Mouse (Mus musculus) heart, embryonic 14.5 days (tissue): ENCODE measurements around the gene Kalrn. TPM values are rescaled to one million over a fixed set of nuclear protein-coding genes. Genes with fewer than 3 reads are reported as not detected.

Source experiments
- ATAC-seq: fragments of 200-750 bp; cut with Nextera tagmentation; 2 replicates; pipeline ENCODE4 v1.8.0; 2017; ENCODE audit warnings: low read depth, moderate TSS enrichment; ENCODE audit not compliant: insufficient number of reproducible peaks, insufficient read depth, low FRiP score
- H3K27ac ChIP-seq, 2 experiments: fragments of 200-500 bp in 1 of 2; fragments of 300-500 bp in 1 of 2; sonication (generic) in 1 of 2; replicated peaks in 1 of 2; 2 replicates each; pipeline ENCODE4 v1.5.1; 2012 to 2014; ENCODE audit warnings: low read depth in 2 of 2, low read length in 2 of 2, control low read depth in 1 of 2, mild to moderate bottlenecking in 1 of 2, mixed read lengths in 1 of 2; ENCODE audit not compliant: control insufficient read depth in 1 of 2, insufficient read depth in 1 of 2
- H3K27me3 ChIP-seq: fragments of 300-500 bp; sonication (generic); 2 replicates; pipeline ENCODE4 v1.6.1; 2014; ENCODE audit warnings: mild to moderate bottlenecking, low read length, control low read depth; ENCODE audit not compliant: control insufficient read depth, insufficient read depth
- H3K36me3 ChIP-seq: fragments of 300-500 bp; sonication (generic); 2 replicates; pipeline ENCODE4 v1.6.1; 2014; ENCODE audit warnings: mild to moderate bottlenecking, control low read depth, low read length, mixed read lengths; ENCODE audit not compliant: control insufficient read depth, insufficient read depth
- H3K4me1 ChIP-seq, 2 experiments: fragments of 200-500 bp in 1 of 2; fragments of 300-500 bp in 1 of 2; sonication (generic) in 1 of 2; 2 replicates each; pipeline ENCODE4 v1.6.1; 2012 to 2014; ENCODE audit warnings: low read length in 2 of 2, control low read depth in 1 of 2, mixed read lengths in 1 of 2; ENCODE audit not compliant: control insufficient read depth in 2 of 2, insufficient read depth in 2 of 2
- H3K4me2 ChIP-seq: fragments of 300-500 bp; sonication (generic); 2 replicates; pipeline ENCODE4 v1.6.1; 2014; ENCODE audit warnings: mild to moderate bottlenecking, low read length
- H3K4me3 ChIP-seq, 2 experiments: fragments of 200-500 bp in 1 of 2; fragments of 300-500 bp in 1 of 2; sonication (generic) in 1 of 2; 2 replicates each; pipeline ENCODE4 v1.5.1; 2012 to 2014; ENCODE audit warnings: low read length in 2 of 2, mild to moderate bottlenecking in 2 of 2, control low read depth in 1 of 2, low read depth in 1 of 2, moderate library complexity in 1 of 2; ENCODE audit not compliant: control insufficient read depth in 1 of 2, insufficient read depth in 1 of 2
- H3K9ac ChIP-seq: fragments of 300-500 bp; sonication (generic); 2 replicates; pipeline ENCODE4 v1.6.1; 2014; ENCODE audit warnings: mild to moderate bottlenecking, low read length
- H3K9me3 ChIP-seq: fragments of 300-500 bp; sonication (generic); 2 replicates; pipeline ENCODE4 v1.6.1; 2016; ENCODE audit warnings: low read length, control low read depth; ENCODE audit not compliant: control insufficient read depth
- WGBS: fragments of 180-500 bp; shearing (Covaris S2); extraction: QIAGEN DNeasy Blood & Tissue Kit; methylation state at CpG from one replicate; pipeline ENCODE4 v1.1.7; 2014; 5-methylcytosine and 5-hydroxymethylcytosine counted together
- polyA plus RNA-seq: library from polyadenylated mRNA; unstranded; fragments of >200 nt; fragmentation: Nextera tagmentation; extraction: Ambion mirVana; gene quantifications from 2 replicates; pipeline ENCODE4 v1.2.1, GENCODE M21; 2014

Kalrn gene
- polyA plus RNA-seq, 1 experiment from 2014 or later: 33.4 TPM

DNA sequence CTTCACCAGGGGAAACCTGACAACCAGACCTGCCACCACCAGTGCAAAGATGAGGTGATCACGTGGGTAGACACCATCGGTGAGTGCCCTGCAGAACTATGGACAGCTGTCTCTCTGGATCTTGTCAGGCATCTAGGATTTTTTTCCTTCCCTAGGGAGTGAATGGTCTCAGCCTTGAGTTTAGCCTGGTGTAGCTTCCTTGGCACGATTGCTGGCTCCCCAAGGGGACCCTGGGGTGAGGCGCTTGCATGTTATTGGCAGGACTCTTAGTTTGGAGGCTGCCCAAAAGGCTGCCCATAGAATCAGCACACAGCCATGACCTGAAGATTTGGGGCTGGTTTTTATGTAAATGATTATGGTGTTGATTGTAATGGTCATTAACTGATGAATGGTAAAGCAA is 629.2 kb downstream of the Kalrn start:
- Histone ChIP-seq H3K27me3 (no peaks in the 10 kb centered on the region), H3K27ac (no peak overlapping the region), H3K4me1 (peaks cover 57 to 69% of the 10 kb centered on the region in 2 experiments), H3K9me3 (no peaks in the 10 kb centered on the region), H3K4me2 (no peak overlapping the region), H3K36me3 (peaks cover 22% of the 10 kb centered on the region), H3K4me3 (no peak overlapping the region), H3K9ac (no peak overlapping the region)
- 86% methylated on average over 4 of the region's 4 CpGs for WGBS
- no peak for ATAC-seq

DNA sequence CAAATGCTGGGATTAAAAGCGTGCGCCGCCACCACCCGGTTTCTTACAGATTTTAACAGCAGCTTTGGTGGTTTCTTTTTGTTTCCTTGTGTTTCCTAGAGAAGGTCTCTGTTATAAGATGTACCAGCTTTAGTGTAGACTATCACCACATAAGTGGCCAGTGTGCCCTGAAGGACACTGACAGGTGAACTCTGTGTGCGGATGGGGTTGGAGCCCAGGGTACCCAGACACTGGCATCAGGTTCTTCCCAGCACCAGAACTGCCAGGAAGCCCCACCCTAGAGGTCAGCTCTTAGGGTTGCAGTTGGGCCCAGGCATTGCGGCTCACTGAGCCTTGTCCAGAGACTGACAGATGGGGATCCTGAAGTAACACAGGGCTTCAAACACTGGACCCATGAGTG is 629.9 kb downstream of the Kalrn start:
- Histone ChIP-seq H3K4me2 (no peak overlapping the region), H3K9ac (no peak overlapping the region), H3K36me3 (peaks cover 15% of the 10 kb centered on the region), H3K27me3 (no peaks in the 10 kb centered on the region), H3K4me3 (no peak overlapping the region), H3K4me1 (peaks cover 64 to 77% of the 10 kb centered on the region in 2 experiments), H3K9me3 (no peaks in the 10 kb centered on the region), H3K27ac (no peak overlapping the region)
- WGBS: 94% methylated on average over 6 of the region's 6 CpGs
- no peak for ATAC-seq

- Histone ChIP-seq H3K36me3 (peaks cover 4% of the 10 kb centered on the region), H3K4me1 (peaks cover 74 to 87% of the 10 kb centered on the region in 2 experiments), H3K4me2 (no peak overlapping the region), H3K9ac (peak overlapping the region; percentile 49; the same call in 1 of the 2 replicates), H3K27me3 (no peaks in the 10 kb centered on the region), H3K27ac (peak overlapping the region; percentile 75 to 92; a peak in 3 of 4 replicates), H3K9me3 (no peaks in the 10 kb centered on the region), H3K4me3 (no peak overlapping the region)
- ATAC-seq: 0 out of 2 replicates have a peak, but pooled peaks have one; percentile 10
- WGBS: 44% methylated on average over 11 of the region's 11 CpGs
Measured at GRCm38 (mm10) chr16:33942341-33942740, 631.0 kb downstream of the Kalrn start.

DNA sequence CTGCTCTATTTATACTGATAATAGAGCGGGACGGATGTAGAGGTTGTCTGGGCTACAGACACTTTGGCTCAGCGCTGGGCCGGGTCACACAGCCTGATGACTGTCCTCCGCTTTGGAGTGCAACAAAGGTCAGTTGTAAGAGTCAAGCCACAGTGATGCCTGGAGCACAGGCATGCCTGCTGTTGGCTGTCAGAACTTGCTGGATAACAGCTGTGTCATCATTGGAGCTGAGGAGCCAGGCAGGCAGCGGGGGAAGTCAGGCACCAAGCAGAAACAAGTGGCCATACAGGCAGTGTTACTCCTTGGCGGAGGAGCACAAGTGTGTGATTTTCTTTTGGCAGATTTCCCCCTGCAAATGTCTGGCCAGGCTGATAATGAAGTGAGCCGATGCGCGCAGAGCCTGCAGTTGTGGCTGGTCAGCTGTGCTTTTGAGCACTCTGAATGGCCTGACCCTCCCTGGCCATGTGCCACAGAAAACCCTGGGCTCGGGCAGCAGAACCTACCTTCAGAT is 632.0 kb downstream of the Kalrn start:
- Histone ChIP-seq H3K4me2 (peak overlapping the region; percentile 34; the same call in 1 of the 2 replicates), H3K4me3 (no peak overlapping the region), H3K9ac (peak overlapping the region; percentile 49), H3K36me3 (no peaks in the 10 kb centered on the region), H3K9me3 (no peaks in the 10 kb centered on the region), H3K27me3 (no peaks in the 10 kb centered on the region), H3K27ac (peak overlapping the region; percentile 75 to 92), H3K4me1 (peaks cover 81 to 93% of the 10 kb centered on the region in 2 experiments)
- peak; percentile 24; the same call in 1 of the 2 replicates for ATAC-seq
- 6% methylated on average over 11 of the region's 11 CpGs for WGBS

DNA sequence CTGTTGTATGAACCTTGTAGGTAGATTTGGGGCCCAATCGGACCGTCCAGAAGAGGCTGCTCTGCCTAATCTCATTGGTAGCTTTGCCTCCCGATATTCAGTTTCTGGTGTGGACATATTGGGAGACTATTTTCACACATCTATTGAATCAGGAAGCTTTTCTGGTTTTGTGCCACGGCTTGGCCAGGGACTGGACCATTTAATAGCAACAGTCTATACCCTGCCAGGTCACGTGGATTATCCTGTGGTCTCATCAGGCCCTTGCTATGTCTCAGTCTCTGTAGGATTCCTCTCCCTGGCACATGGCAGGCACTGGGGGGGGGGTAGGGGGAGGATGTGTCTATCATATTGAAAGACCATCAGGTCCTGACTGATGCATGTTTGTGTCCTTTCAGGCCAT is 633.2 kb downstream of the Kalrn start:
- no peaks in the 10 kb centered on the region for H3K9me3 ChIP-seq
- H3K9ac ChIP-seq: peak overlapping the region; percentile 45; the same call in 1 of the 2 replicates
- H3K4me1 ChIP-seq: peaks cover 72 to 86% of the 10 kb centered on the region in 2 experiments
- no peaks in the 10 kb centered on the region for H3K27me3 ChIP-seq
- H3K36me3 ChIP-seq: no peaks in the 10 kb centered on the region
- peak overlapping the region; percentile 77 to 92 for H3K27ac ChIP-seq
- no peak for ATAC-seq
- no peak overlapping the region for H3K4me2 ChIP-seq
- H3K4me3 ChIP-seq: no peak overlapping the region
- 84% methylated on average over 5 of the region's 5 CpGs for WGBS

- Histone ChIP-seq H3K9me3 (no peaks in the 10 kb centered on the region), H3K27ac (peak overlapping the region; percentile 77 to 92), H3K4me2 (no peak overlapping the region), H3K4me3 (no peak overlapping the region), H3K36me3 (no peaks in the 10 kb centered on the region), H3K9ac (peak overlapping the region; percentile 45), H3K27me3 (no peaks in the 10 kb centered on the region), H3K4me1 (peaks cover 68 to 86% of the 10 kb centered on the region in 2 experiments)
- ATAC-seq: no peak
- WGBS: 63% methylated on average over 9 of the region's 9 CpGs
Measured at GRCm38 (mm10) chr16:33939636-33940035, 633.7 kb downstream of the Kalrn start.

DNA sequence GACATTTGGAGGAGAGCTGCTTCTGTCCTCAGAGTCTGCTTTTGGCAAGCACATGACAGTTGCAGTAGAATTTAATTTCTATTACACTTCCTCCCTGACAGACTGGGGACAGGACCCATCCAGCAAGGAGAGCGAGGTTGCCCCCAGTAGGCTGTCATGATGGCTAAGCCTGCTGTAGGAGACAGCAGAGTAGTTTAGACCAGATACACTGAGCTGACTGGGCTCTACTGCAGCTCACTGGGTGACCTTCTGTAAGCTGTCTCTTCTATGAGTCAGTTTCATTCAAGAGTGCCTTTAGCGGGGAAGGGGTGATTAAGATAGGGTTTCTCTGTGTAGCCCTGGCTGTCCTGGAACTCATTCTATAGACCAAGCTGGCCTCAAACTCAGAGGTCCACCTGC is 634.2 kb downstream of the Kalrn start:
- no peak for ATAC-seq
- 47% methylated on average over 2 of the region's 2 CpGs for WGBS
- peaks cover 71 to 86% of the 10 kb centered on the region in 2 experiments for H3K4me1 ChIP-seq
- H3K9me3 ChIP-seq: no peaks in the 10 kb centered on the region
- H3K9ac ChIP-seq: peak overlapping the region; percentile 45
- no peaks in the 10 kb centered on the region for H3K27me3 ChIP-seq
- H3K27ac ChIP-seq: peak overlapping the region; percentile 77 to 92
- H3K4me3 ChIP-seq: no peak overlapping the region
- H3K36me3 ChIP-seq: no peaks in the 10 kb centered on the region
- H3K4me2 ChIP-seq: no peak overlapping the region
